11 mouse cellular contexts compared by ENCODE assay signal in genomic region chr3:102738161-102738901, GRCm38 (mm10). TPM values are rescaled to one million over a fixed set of nuclear protein-coding genes. Genes with fewer than 3 reads are reported as not detected.
DNase-seq lines count a peak whose midpoint lies in the region; ATAC-seq lines count a peak whose summit lies in the region.
"Had no signal": no experiment of that assay in that cellular context is flagged by ENCODE, and none has a peak within 500 bp of the region (broad histone marks: within the 10 kb centered on the region; RNA-seq: fewer than 3 reads in every experiment).

No protein-coding gene starts in this region.

- H3K4me1 ChIP-seq in lung, embryonic 15.5 days = peaks cover 26% of the 10 kb centered on the region
- H3K4me1 ChIP-seq in hindbrain, embryonic 16.5 days (ENCODE audit: control insufficient read depth, insufficient read depth, low read depth, low read length) = peaks cover 18% of the 10 kb centered on the region
- peaks cover 24% of the 10 kb centered on the region for H3K4me1 ChIP-seq in forebrain, embryonic 12.5 days

- no peaks in the 10 kb centered on the region for H3K9me3 ChIP-seq in lung, embryonic 15.5 days
- H3K9me3 ChIP-seq in hindbrain, embryonic 16.5 days (ENCODE audit: control insufficient read depth, low read length) = no peaks in the 10 kb centered on the region
- no peaks in the 10 kb centered on the region for H3K9me3 ChIP-seq in forebrain, embryonic 12.5 days
- H3K9me3 ChIP-seq: embryonic facial prominence, embryonic 13.5 days had no signal

- no peak for ATAC-seq in lung, embryonic 15.5 days (ENCODE audit: borderline replicate concordance, extremely low read depth, low FRiP score, low TSS enrichment)
- no peak for ATAC-seq in hindbrain, embryonic 16.5 days
- ATAC-seq in forebrain, embryonic 12.5 days (ENCODE audit: low FRiP score) = no peak

- no peak overlapping the region for H3K4me3 ChIP-seq in lung, embryonic 15.5 days
- no peak overlapping the region for H3K4me3 ChIP-seq in hindbrain, embryonic 16.5 days (ENCODE audit: low read length)
- no peak overlapping the region for H3K4me3 ChIP-seq in forebrain, embryonic 12.5 days (replicated peaks)
- H3K4me3 ChIP-seq: embryonic facial prominence, embryonic 13.5 days had no signal

- WGBS in lung, embryonic 15.5 days = 60% methylated on average over 10 of the region's 10 CpGs
- 77% methylated on average over 10 of the region's 10 CpGs for WGBS in hindbrain, embryonic 16.5 days
- 85% methylated on average over 10 of the region's 10 CpGs for WGBS in forebrain, embryonic 12.5 days

- peak overlapping the region; percentile 22; the same call in 1 of the 2 replicates for H3K4me2 ChIP-seq in lung, embryonic 15.5 days
- H3K4me2 ChIP-seq in hindbrain, embryonic 16.5 days (ENCODE audit: low read length) = no peak overlapping the region
- H3K4me2 ChIP-seq in forebrain, embryonic 12.5 days = no peak overlapping the region; the same call in 1 of the 2 replicates
- H3K4me2 ChIP-seq: embryonic facial prominence, embryonic 13.5 days had no signal

- no peaks in the 10 kb centered on the region for H3K36me3 ChIP-seq in lung, embryonic 15.5 days
- H3K36me3 ChIP-seq in hindbrain, embryonic 16.5 days (ENCODE audit: control insufficient read depth, insufficient read depth, low read length) = no peaks in the 10 kb centered on the region
- no peaks in the 10 kb centered on the region for H3K36me3 ChIP-seq in forebrain, embryonic 12.5 days (replicated peaks)
- H3K36me3 ChIP-seq: embryonic facial prominence, embryonic 13.5 days had no signal

- peak; percentile 57 to 69 for DNase-seq in cerebellum, postnatal 10 days
- no peak for DNase-seq in cerebellum, postnatal 36 days
- DNase-seq in thymus, postnatal 0 days (ENCODE audit: low spot score) = peak; percentile 57
- no peak for DNase-seq in thymus, adult 18-20 months
- DNase-seq in right cerebral cortex, adult 18-20 months = no peak
- DNase-seq: retina, postnatal 1 day had no signal

- H3K9ac ChIP-seq in lung, embryonic 15.5 days = no peak overlapping the region
- H3K9ac ChIP-seq in hindbrain, embryonic 16.5 days (ENCODE audit: low read depth, low read length) = no peak overlapping the region
- H3K9ac ChIP-seq in forebrain, embryonic 12.5 days = no peak overlapping the region
- H3K9ac ChIP-seq: embryonic facial prominence, embryonic 13.5 days had no signal

- H3K27me3 ChIP-seq in lung, embryonic 15.5 days = no peaks in the 10 kb centered on the region
- H3K27me3 ChIP-seq in hindbrain, embryonic 16.5 days (replicated peaks; ENCODE audit: control insufficient read depth, insufficient read depth, low read length) = no peaks in the 10 kb centered on the region
- H3K27me3 ChIP-seq in forebrain, embryonic 12.5 days = peaks cover 16% of the 10 kb centered on the region; the same call in 1 of the 2 replicates
- H3K27me3 ChIP-seq: embryonic facial prominence, embryonic 13.5 days had no signal

- H3K27ac ChIP-seq in lung, embryonic 15.5 days = peak overlapping the region; percentile 69
- H3K27ac ChIP-seq in hindbrain, embryonic 16.5 days (ENCODE audit: low read depth, low read length) = no peak overlapping the region
- no peak overlapping the region for H3K27ac ChIP-seq in forebrain, embryonic 12.5 days
- H3K27ac ChIP-seq: embryonic facial prominence, embryonic 13.5 days had no signal

RNA-seq across cellular contexts. Expression of gene Tspan2, which starts 4.0 kb away (rescaled TPM):
- 11.3 and 12.4 TPM in 2 replicates for polyA plus RNA-seq in thymus, postnatal 0 days (2015; fragmentation: Nextera tagmentation; extraction: Ambion mirVana)
- 14.5 and 15.6 TPM in 2 replicates for polyA plus RNA-seq in lung, embryonic 15.5 days (2015; fragmentation: Nextera tagmentation; extraction: Ambion mirVana)
- 14.9 and 15.6 TPM in 2 replicates for polyA plus RNA-seq in hindbrain, embryonic 16.5 days (2015; fragmentation: Nextera tagmentation; extraction: Ambion mirVana)
- 6.0 and 7.7 TPM in 2 replicates for polyA plus RNA-seq in forebrain, embryonic 12.5 days (2016; fragmentation: Nextera tagmentation; extraction: Ambion mirVana)

RNA-seq across cellular contexts. Expression of gene Tshb, which starts 44.2 kb away (rescaled TPM):
- polyA plus RNA-seq in thymus, postnatal 0 days (2015; fragmentation: Nextera tagmentation; extraction: Ambion mirVana) = 0.46 and 0.55 TPM in 2 replicates
- 0.09 and 0.30 TPM in 2 replicates for polyA plus RNA-seq in lung, embryonic 15.5 days (2015; fragmentation: Nextera tagmentation; extraction: Ambion mirVana)
- polyA plus RNA-seq in hindbrain, embryonic 16.5 days (2015; fragmentation: Nextera tagmentation; extraction: Ambion mirVana) = 0.27 and 0.40 TPM in 2 replicates
- 0.05 and 0.06 TPM in 2 replicates for polyA plus RNA-seq in forebrain, embryonic 12.5 days (2016; fragmentation: Nextera tagmentation; extraction: Ambion mirVana)
- polyA plus RNA-seq: limb, embryonic 14.5 days had no signal

Comparison
In these comparisons a context has a peak if more than half of its experiments do, and no peak if none do; other contexts are left out.
1. DNase-seq: peak in cerebellum, postnatal 10 days (2 of 2) and thymus, postnatal 0 days (single experiment); none in cerebellum, postnatal 36 days (0 of 2), thymus, adult 18-20 months (0 of 2) and right cerebral cortex, adult 18-20 months (single experiment).